Mouse (Mus musculus) G1E (cell line): ENCODE measurements around the gene Grin2d. TPM values are rescaled to one million over a fixed set of nuclear protein-coding genes. Genes with fewer than 3 reads are reported as not detected.
"Not testable (repeated sequence)": the region's sequence is repeated elsewhere in the genome, so short reads cannot be mapped to it uniquely, and the experiment has no call there.

ENCODE experiments used
- ATAC-seq: 2 replicates; pipeline ENCODE4 v1.8.0; 2016; ENCODE audit warnings: mild to moderate bottlenecking; ENCODE audit not compliant: insufficient number of reproducible peaks, poor library complexity, low FRiP score, severe bottlenecking; ENCODE audit errors: extremely low read depth
- DNase-seq: peaks from one replicate; pipeline ENCODE4 v3.0.0; 2012; ENCODE audit warnings: low spot score
- H3K27me3 ChIP-seq: 2 replicates; pipeline ENCODE4 v1.6.1; 2012; ENCODE audit warnings: mild to moderate bottlenecking, low read length, inconsistent platforms; ENCODE audit not compliant: insufficient read depth
- H3K36me3 ChIP-seq: replicated peaks from 2 replicates; pipeline ENCODE3; 2012; ENCODE audit warnings: mild to moderate bottlenecking, inconsistent platforms
- H3K4me1 ChIP-seq: 2 replicates; pipeline ENCODE4 v1.6.1; 2012; ENCODE audit warnings: low read depth, low read length, inconsistent platforms, mixed read lengths; ENCODE audit not compliant: insufficient read depth
- H3K4me3 ChIP-seq: 2 replicates; pipeline ENCODE4 v1.5.1; 2012; ENCODE audit warnings: low read depth, mild to moderate bottlenecking, inconsistent platforms, low read length, moderate library complexity, mixed read lengths
- H3K9me3 ChIP-seq: replicated peaks from 2 replicates; pipeline ENCODE4 v1.6.1; 2012; ENCODE audit warnings: inconsistent platforms
- CTCF ChIP-seq: IDR thresholded peaks from 2 replicates; pipeline ENCODE4 v1.5.1; 2012; ENCODE audit warnings: low read depth, low read length, inconsistent platforms, mixed read lengths
- GATA1 ChIP-seq: IDR thresholded peaks from 2 replicates; pipeline ENCODE4 v1.6.1; 2012; ENCODE audit warnings: borderline replicate concordance, low read length, inconsistent platforms, mixed read lengths
- GATA2 ChIP-seq: IDR thresholded peaks from 2 replicates; pipeline ENCODE4 v1.6.1; 2012; ENCODE audit warnings: low read depth, low read length, inconsistent platforms, borderline replicate concordance
- POLR2AphosphoS5 ChIP-seq: IDR thresholded peaks from 2 replicates; pipeline ENCODE4 v1.6.1; 2012; ENCODE audit warnings: low read depth, low read length, inconsistent platforms; ENCODE audit not compliant: insufficient replicate concordance
- TAL1 ChIP-seq: conservative IDR thresholded peaks from 2 replicates; pipeline ENCODE4 v1.6.1; 2012; ENCODE audit warnings: low read depth, low read length, inconsistent platforms, mixed read lengths
- polyA plus RNA-seq: library from polyadenylated mRNA; stranded (reverse); fragments of >175 nt; gene quantifications from 2 replicates; pipeline ENCODE4 v1.2.3, GENCODE M21; 2012
- total RNA-seq, 2 experiments: library from RNA; stranded (forward) in 1 of 2; stranded (reverse) in 1 of 2; fragments of 200-1000 nt in 1 of 2; fragments of >200 nt in 1 of 2; fragmentation: Nextera tagmentation in 1 of 2; gene quantifications; 2 replicates each; pipeline ENCODE4 v1.2.3; 2014 to 2017

Grin2d gene
- total RNA-seq (2014; fragmentation: Nextera tagmentation) (not detected in 2 replicates), total RNA-seq (2017) (under 0.01 and 0.11 TPM in 2 replicates), polyA plus RNA-seq (0.01 TPM in 2 replicates)

DNA sequence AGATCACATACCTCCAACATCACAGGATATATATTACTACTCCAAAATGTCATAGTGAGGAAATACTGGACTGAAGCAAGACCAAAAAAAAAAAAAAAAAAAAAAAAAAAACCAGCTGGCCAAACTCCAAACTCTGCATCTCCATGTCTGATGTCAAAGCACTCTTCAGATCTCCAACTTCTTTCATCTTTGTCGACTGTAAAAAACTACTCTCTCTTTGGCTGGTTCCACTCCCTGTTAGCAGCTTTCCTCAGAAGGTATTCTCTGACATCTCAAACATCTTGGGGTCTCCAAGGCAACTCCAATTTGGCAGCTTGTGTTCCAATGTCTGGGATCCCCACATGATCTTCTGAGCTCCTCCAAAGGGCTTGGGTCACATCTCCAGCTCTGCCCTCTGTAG is at the start of gene Grin2d:
Grin2d (minus strand) TSS at position 101 of the 400 bp plus-strand sequence.
- peaks cover 86% of the 10 kb centered on the region for H3K36me3 ChIP-seq
- H3K4me3 ChIP-seq, ATAC-seq, DNase-seq, H3K27me3 ChIP-seq, H3K9me3 ChIP-seq: not testable (repeated sequence)
- H3K4me1 ChIP-seq, result peaks cover 22% of the 10 kb centered on the region

- Histone ChIP-seq H3K4me1 (peaks cover 17% of the 10 kb centered on the region), H3K36me3 (no peaks in the 10 kb centered on the region), H3K27me3 (peaks cover 22% of the 10 kb centered on the region), H3K4me3 (no peak overlapping the region), H3K9me3 (no peaks in the 10 kb centered on the region)
- TF ChIP-seq GATA1 (no peak), POLR2AphosphoS5 (no peak), CTCF (no peak), GATA2 (no peak), TAL1 (no peak)
- ATAC-seq (no peak), DNase-seq (no peak)
These were observed 46.2 kb upstream of the Grin2d start for GRCm38 (mm10) chr7:45924429-45924816.

- DNase-seq, result no peak
- no peak for ATAC-seq
- Histone ChIP-seq H3K9me3 (no peaks in the 10 kb centered on the region), H3K27me3 (peaks cover 24% of the 10 kb centered on the region), H3K36me3 (no peaks in the 10 kb centered on the region), H3K4me1 (peaks cover 17% of the 10 kb centered on the region), H3K4me3 (no peak within 1 kb of the TSS)
- no peak for TF ChIP-seq TAL1
- TF ChIP-seq GATA2, result no peak
- no peak for TF ChIP-seq GATA1
- TF ChIP-seq POLR2AphosphoS5, result no peak
- no peak for TF ChIP-seq CTCF
These were observed 45.7 kb upstream of the Grin2d start, which contains the start of gene Ccdc114 for GRCm38 (mm10) chr7:45923762-45924428. Gene Ccdc114, plus strand, starts transcription at chr7:45924072.

GRCm38 (mm10) chr7:45922928-45923761 is 45.0 kb upstream of the Grin2d start:
- Histone ChIP-seq H3K9me3 (no peaks in the 10 kb centered on the region), H3K4me1 (peaks cover 17% of the 10 kb centered on the region)
- peak; percentile 59 for ATAC-seq

DNA sequence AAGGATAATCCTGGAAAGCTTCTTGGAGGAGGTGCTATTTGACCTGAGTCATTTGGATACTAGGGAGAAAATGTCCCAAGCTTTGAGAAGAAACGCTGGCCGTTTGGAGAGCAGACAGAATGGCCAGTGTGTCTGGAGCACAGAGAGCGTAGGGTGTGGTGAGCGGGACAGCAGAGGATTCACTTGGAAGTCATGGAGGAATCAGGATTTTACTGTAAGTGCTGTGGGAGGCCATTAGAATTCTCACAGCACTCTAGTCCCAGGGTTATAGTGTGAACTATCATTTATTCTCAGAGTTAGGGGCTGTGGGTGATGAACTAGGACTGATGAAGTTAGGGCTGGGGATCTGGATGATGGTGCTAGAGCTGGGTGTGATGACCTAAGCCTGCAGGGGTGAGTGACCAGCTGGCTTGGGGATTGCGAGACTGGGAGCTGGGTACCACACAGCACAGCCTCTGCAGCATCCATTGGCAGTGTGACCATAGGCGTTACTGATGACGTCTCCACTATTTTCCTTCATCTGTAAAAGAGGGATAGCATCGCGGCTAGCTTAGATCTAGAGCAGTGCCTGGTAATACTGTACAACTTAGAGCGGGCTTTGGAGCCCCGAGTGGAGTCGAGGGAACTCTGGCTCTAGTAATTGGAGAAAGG is 43.9 kb upstream of the Grin2d start:
- TF ChIP-seq GATA1 (no peak), CTCF (no peak), GATA2 (no peak), TAL1 (no peak), POLR2AphosphoS5 (no peak)
- H3K4me3 ChIP-seq, result no peak overlapping the region
- peaks cover 17% of the 10 kb centered on the region for H3K4me1 ChIP-seq
- H3K27me3 ChIP-seq, result peaks cover 19% of the 10 kb centered on the region
- no peaks in the 10 kb centered on the region for H3K36me3 ChIP-seq
- ATAC-seq, result no peak
- no peaks in the 10 kb centered on the region for H3K9me3 ChIP-seq
- DNase-seq, result no peak

More at GRCm38 (mm10) chr7:45922928-45923761, 45.0 kb upstream of the Grin2d start:
- no peak for DNase-seq
- TF ChIP-seq TAL1 (no peak), GATA1 (no peak), CTCF (no peak), GATA2 (no peak)
- Histone ChIP-seq H3K4me3 (no peak overlapping the region), H3K27me3 (peaks cover 21% of the 10 kb centered on the region), H3K36me3 (no peaks in the 10 kb centered on the region)

DNA sequence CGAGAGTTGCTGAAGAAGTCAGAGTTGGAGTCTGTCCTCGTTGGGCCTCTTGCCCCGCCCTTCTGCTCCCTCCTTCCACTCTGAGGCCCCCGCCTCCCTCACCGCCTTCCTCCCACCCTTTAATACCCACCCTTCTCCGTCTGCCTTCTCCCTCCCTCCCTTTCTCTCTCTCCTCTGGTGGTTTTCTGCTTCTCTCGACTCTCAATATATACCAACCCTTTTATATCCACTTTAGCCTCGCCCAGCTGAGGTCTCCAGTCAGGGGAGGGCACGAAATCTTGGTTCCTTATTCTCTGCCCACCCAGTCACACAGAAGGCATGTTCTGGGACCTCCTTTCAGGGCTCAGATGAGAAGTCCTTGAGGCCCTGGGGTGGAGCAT is 43.1 kb upstream of the Grin2d start, which contains the start of gene Emp3:
Emp3 (minus strand) TSS at position 163 of the 380 bp plus-strand sequence.
- no peak for ATAC-seq

More for the DNA sequence above, 43.1 kb upstream of the Grin2d start, which contains the start of gene Emp3:
- DNase-seq, result no peak
- H3K36me3 ChIP-seq, result peaks cover 3% of the 10 kb centered on the region
- H3K4me3 ChIP-seq, result no peak within 1 kb of the TSS
- H3K4me1 ChIP-seq, result peaks cover 17% of the 10 kb centered on the region
- H3K9me3 ChIP-seq, result no peaks in the 10 kb centered on the region
- no peak for TF ChIP-seq TAL1
- TF ChIP-seq GATA1, result no peak
- TF ChIP-seq CTCF, result no peak
- no peak for TF ChIP-seq POLR2AphosphoS5
- TF ChIP-seq GATA2, result no peak
- H3K27me3 ChIP-seq, result peaks cover 19% of the 10 kb centered on the region
